Mouse (Mus musculus) lung, postnatal 0 days (tissue): Measurements from ENCODE around the gene Prlr.

Experiments
- CTCF ChIP-seq: IDR thresholded peaks from 2 replicates; pipeline ENCODE4 v1.5.1; 2016; ENCODE audit warnings: antibody characterized with exemption, mild to moderate bottlenecking
- EP300 ChIP-seq: IDR thresholded peaks from 2 replicates; pipeline ENCODE4 v1.6.1; 2016; ENCODE audit warnings: antibody characterized with exemption, mild to moderate bottlenecking, control low read depth

GRCm38 (mm10) chr15:10366331-10366730 lies 189.3 kb downstream of the Prlr start:
- TF ChIP-seq CTCF (no peak), EP300 (no peak)
